Mouse (Mus musculus): ENCODE data around the gene Gm5294. TPM values are rescaled to one million over a fixed set of nuclear protein-coding genes. Genes with fewer than 3 reads are reported as not detected.

Gene Gm5294
- polyA plus RNA-seq (2015; fragmentation: Nextera tagmentation; extraction: Ambion mirVana) = not detected in 2 replicates

GRCm38 (mm10) chr5:138819780-138820179, at the start of gene Gm5294:
Gene Gm5294 (plus strand): TSS chr5:138820080.
- Histone ChIP-seq H3K27ac (no peak within 1 kb of the TSS), H3K27me3 (peaks cover 70% of the 10 kb centered on the region), H3K4me2 (peak within 1 kb of the TSS; percentile 73), H3K4me1 (peaks cover 19% of the 10 kb centered on the region), H3K4me3 (replicated peaks) (peak within 1 kb of the TSS; percentile 41), H3K9me3 (replicated peaks) (no peaks in the 10 kb centered on the region), H3K9ac (peak within 1 kb of the TSS; percentile 33; the same call in 1 of the 2 replicates), H3K36me3 (no peaks in the 10 kb centered on the region)
- ATAC-seq (replicated peaks; ENCODE audit: low FRiP score) = 0 out of 2 replicates have a peak, but pooled peaks have one; percentile 25
- WGBS = 11% methylated on average over 21 of the region's 21 CpGs

- Histone ChIP-seq H3K4me3 (replicated peaks) (no peak overlapping the region), H3K4me1 (peaks cover 18% of the 10 kb centered on the region), H3K36me3 (peaks cover 21% of the 10 kb centered on the region; the same call in 1 of the 2 replicates), H3K9ac (no peak overlapping the region), H3K4me2 (no peak overlapping the region), H3K27me3 (no peaks in the 10 kb centered on the region), H3K27ac (no peak overlapping the region), H3K9me3 (replicated peaks) (no peaks in the 10 kb centered on the region)
- no peak for ATAC-seq (replicated peaks; ENCODE audit: low FRiP score)
- 91% methylated on average over 5 of the region's 5 CpGs for WGBS
These were observed 44.8 kb upstream of the Gm5294 start for GRCm38 (mm10) chr5:138775096-138775495.

- Histone ChIP-seq H3K4me3 (replicated peaks) (no peak overlapping the region), H3K27me3 (no peaks in the 10 kb centered on the region), H3K4me1 (peaks cover 25% of the 10 kb centered on the region), H3K9ac (no peak overlapping the region), H3K4me2 (no peak overlapping the region), H3K36me3 (peaks cover 21% of the 10 kb centered on the region; the same call in 1 of the 2 replicates), H3K9me3 (replicated peaks) (no peaks in the 10 kb centered on the region), H3K27ac (no peak overlapping the region)
- ATAC-seq (replicated peaks; ENCODE audit: low FRiP score) = no peak
- 79% methylated on average over 1 of the region's 1 CpGs for WGBS
These were observed 43.5 kb upstream of the Gm5294 start for GRCm38 (mm10) chr5:138776346-138776745.

GRCm38 (mm10) chr5:138778731-138779463, 41.0 kb upstream of the Gm5294 start:
- no peaks in the 10 kb centered on the region for H3K9me3 ChIP-seq (replicated peaks)
- H3K4me1 ChIP-seq = peaks cover 25% of the 10 kb centered on the region
- no peak overlapping the region for H3K4me2 ChIP-seq
- peaks cover 12% of the 10 kb centered on the region; the same call in 1 of the 2 replicates for H3K36me3 ChIP-seq
- peak; percentile 68 for ATAC-seq (replicated peaks; ENCODE audit: low FRiP score)
- no peaks in the 10 kb centered on the region for H3K27me3 ChIP-seq
- no peak overlapping the region for H3K4me3 ChIP-seq (replicated peaks)
- H3K27ac ChIP-seq = no peak overlapping the region
- 40% methylated on average over 9 of the region's 9 CpGs for WGBS
- no peak overlapping the region for H3K9ac ChIP-seq

GRCm38 (mm10) chr5:138779655-138780054, 40.2 kb upstream of the Gm5294 start:
- H3K9me3 ChIP-seq (replicated peaks) = no peaks in the 10 kb centered on the region

GRCm38 (mm10) chr5:138782697-138783096, 37.2 kb upstream of the Gm5294 start:
- Histone ChIP-seq H3K9ac (no peak overlapping the region), H3K36me3 (no peaks in the 10 kb centered on the region), H3K9me3 (replicated peaks) (no peaks in the 10 kb centered on the region), H3K27ac (no peak overlapping the region), H3K27me3 (no peaks in the 10 kb centered on the region), H3K4me1 (peaks cover 50% of the 10 kb centered on the region), H3K4me3 (replicated peaks) (no peak overlapping the region), H3K4me2 (no peak overlapping the region)
- no peak for ATAC-seq (replicated peaks; ENCODE audit: low FRiP score)
- WGBS = 90% methylated on average over 1 of the region's 1 CpGs

More at GRCm38 (mm10) chr5:138779655-138780054, 40.2 kb upstream of the Gm5294 start:
- no peak overlapping the region for H3K4me2 ChIP-seq
- H3K27ac ChIP-seq = no peak overlapping the region
- H3K4me3 ChIP-seq (replicated peaks) = no peak overlapping the region
- H3K4me1 ChIP-seq = peaks cover 29% of the 10 kb centered on the region
- no peak for ATAC-seq (replicated peaks; ENCODE audit: low FRiP score)
- no peaks in the 10 kb centered on the region for H3K27me3 ChIP-seq
- H3K9ac ChIP-seq = no peak overlapping the region
- WGBS = 71% methylated on average over 3 of the region's 3 CpGs
- H3K36me3 ChIP-seq = peaks cover 12% of the 10 kb centered on the region; the same call in 1 of the 2 replicates

GRCm38 (mm10) chr5:138783181-138783580, 36.7 kb upstream of the Gm5294 start:
- H3K4me1 ChIP-seq = peaks cover 54% of the 10 kb centered on the region
- no peak overlapping the region for H3K9ac ChIP-seq
- 62% methylated on average over 8 of the region's 8 CpGs for WGBS
- H3K27ac ChIP-seq = no peak overlapping the region
- no peaks in the 10 kb centered on the region for H3K27me3 ChIP-seq
- no peaks in the 10 kb centered on the region for H3K36me3 ChIP-seq
- H3K4me3 ChIP-seq (replicated peaks) = no peak overlapping the region
- H3K9me3 ChIP-seq (replicated peaks) = no peaks in the 10 kb centered on the region
- H3K4me2 ChIP-seq = no peak overlapping the region
- ATAC-seq (replicated peaks; ENCODE audit: low FRiP score) = no peak

- Histone ChIP-seq H3K4me3 (replicated peaks) (no peak overlapping the region), H3K4me1 (peaks cover 39% of the 10 kb centered on the region), H3K9me3 (replicated peaks) (no peaks in the 10 kb centered on the region), H3K27me3 (no peaks in the 10 kb centered on the region), H3K36me3 (no peaks in the 10 kb centered on the region), H3K27ac (peak overlapping the region; percentile 72), H3K9ac (no peak overlapping the region), H3K4me2 (no peak overlapping the region)
- ATAC-seq (replicated peaks; ENCODE audit: low FRiP score) = peak; percentile 55; the same call in 1 of the 2 replicates
- WGBS = 62% methylated on average over 3 of the region's 3 CpGs
These were observed 33.8 kb upstream of the Gm5294 start for GRCm38 (mm10) chr5:138785986-138786515.

- no peak overlapping the region for H3K4me3 ChIP-seq (replicated peaks)
- WGBS = 72% methylated on average over 7 of the region's 7 CpGs
- H3K27me3 ChIP-seq = no peaks in the 10 kb centered on the region
- no peak overlapping the region for H3K4me2 ChIP-seq
- H3K4me1 ChIP-seq = peaks cover 39% of the 10 kb centered on the region
- ATAC-seq (replicated peaks; ENCODE audit: low FRiP score) = no peak
- peaks cover 9% of the 10 kb centered on the region for H3K36me3 ChIP-seq
- H3K27ac ChIP-seq = peak overlapping the region; percentile 83
- no peaks in the 10 kb centered on the region for H3K9me3 ChIP-seq (replicated peaks)
- no peak overlapping the region for H3K9ac ChIP-seq
These were observed 32.2 kb upstream of the Gm5294 start for GRCm38 (mm10) chr5:138787648-138788047.

GRCm38 (mm10) chr5:138788481-138789211, 31.2 kb upstream of the Gm5294 start:
- peak overlapping the region; percentile 83 for H3K27ac ChIP-seq
- WGBS = 37% methylated on average over 11 of the region's 11 CpGs
- peaks cover 11% of the 10 kb centered on the region for H3K36me3 ChIP-seq
- no peak overlapping the region for H3K4me2 ChIP-seq
- ATAC-seq (replicated peaks; ENCODE audit: low FRiP score) = peak; percentile 34; the same call in 1 of the 2 replicates
- peaks cover 39% of the 10 kb centered on the region for H3K4me1 ChIP-seq
- H3K9ac ChIP-seq = no peak overlapping the region
- no peaks in the 10 kb centered on the region for H3K27me3 ChIP-seq
- H3K4me3 ChIP-seq (replicated peaks) = no peak overlapping the region
- H3K9me3 ChIP-seq (replicated peaks) = no peaks in the 10 kb centered on the region

- H3K27ac ChIP-seq = no peak overlapping the region
- ATAC-seq (replicated peaks; ENCODE audit: low FRiP score) = no peak
- 83% methylated on average over 10 of the region's 11 CpGs for WGBS
These were observed 28.9 kb upstream of the Gm5294 start for GRCm38 (mm10) chr5:138790954-138791480.

More at GRCm38 (mm10) chr5:138790954-138791480, 28.9 kb upstream of the Gm5294 start:
- no peak overlapping the region for H3K4me3 ChIP-seq (replicated peaks)
- H3K9me3 ChIP-seq (replicated peaks) = no peaks in the 10 kb centered on the region
- H3K36me3 ChIP-seq = peaks cover 32% of the 10 kb centered on the region
- no peak overlapping the region for H3K4me2 ChIP-seq
- H3K27me3 ChIP-seq = no peaks in the 10 kb centered on the region
- H3K9ac ChIP-seq = no peak overlapping the region
- H3K4me1 ChIP-seq = peaks cover 24% of the 10 kb centered on the region

Measured in kidney, embryonic 15.5 days (tissue).